Mouse (Mus musculus): ENCODE results near the gene Cela1. TPM values are rescaled to one million over a fixed set of nuclear protein-coding genes. Genes with fewer than 3 reads are reported as not detected.

The Cela1 gene
- total RNA-seq, 2 experiments from 2014 or later: 1.7 to 2.1 TPM

DNA sequence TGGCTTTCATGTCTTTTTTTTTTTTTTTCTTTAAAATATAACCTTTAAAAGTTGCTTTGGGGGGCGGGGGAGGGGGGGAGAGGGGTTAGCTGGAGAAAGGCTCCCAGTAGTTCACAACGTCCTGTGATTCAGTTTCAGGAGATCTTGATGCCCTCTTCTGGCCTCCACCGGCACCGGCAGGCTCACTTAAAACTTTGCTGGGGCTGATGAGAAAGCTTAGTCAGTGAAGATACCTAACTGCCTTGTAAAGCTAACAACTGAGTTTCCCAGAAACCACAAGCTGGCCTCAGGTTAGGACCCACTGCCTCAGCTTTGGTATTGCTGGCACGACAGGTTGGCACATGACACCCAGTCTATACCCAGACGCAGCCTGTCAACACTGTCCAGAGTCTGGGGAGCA, 50.1 kb downstream of the Cela1 start:
- DNase-seq (ENCODE audit: low spot score in 2 of 2): no peak

DNA sequence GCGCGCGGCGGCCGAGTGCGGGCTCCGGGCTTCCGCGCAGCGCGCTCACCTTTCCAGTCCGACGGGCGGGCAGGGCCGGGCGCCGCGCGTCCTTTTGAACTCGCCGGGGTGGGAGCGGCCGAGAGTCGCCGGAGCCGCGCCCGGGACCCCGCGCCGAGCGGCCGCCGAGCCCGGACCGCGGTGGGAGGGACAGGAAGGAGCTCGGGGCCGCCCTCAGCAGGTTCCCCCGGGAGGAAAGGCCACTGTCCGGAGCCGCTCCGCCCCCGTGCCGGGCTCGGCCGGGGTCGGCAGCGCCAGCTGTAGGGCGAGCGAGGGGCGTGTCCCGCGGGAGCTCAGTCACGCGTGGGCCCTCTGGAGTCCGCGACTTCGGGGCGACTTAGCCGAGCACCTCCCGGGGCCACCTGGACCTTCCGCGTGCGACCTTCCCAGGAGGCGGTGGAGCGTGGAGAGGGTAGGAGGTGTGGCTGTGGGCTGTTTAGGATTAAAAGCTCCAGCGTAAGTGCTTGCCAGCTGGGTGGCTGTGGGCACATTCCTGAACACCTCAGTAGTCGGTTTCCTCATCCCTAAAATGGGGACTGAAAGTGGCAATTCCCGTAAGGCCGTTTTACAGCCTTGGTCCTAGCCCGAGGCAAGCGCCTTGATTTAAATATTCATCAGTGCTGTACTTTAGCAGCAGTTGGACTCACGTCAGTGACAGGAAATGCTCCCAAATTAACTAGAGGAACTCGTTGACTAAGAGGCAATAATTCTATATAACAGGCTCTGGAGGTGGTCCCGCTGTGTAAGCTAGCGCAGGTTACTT, 50.8 kb downstream of the Cela1 start, which contains the start of gene Smagp:
Gene Smagp, minus strand, starts transcription at position 241 of the 802 bp plus-strand sequence.
- DNase-seq (ENCODE audit: low spot score in 2 of 2): no peak

DNA sequence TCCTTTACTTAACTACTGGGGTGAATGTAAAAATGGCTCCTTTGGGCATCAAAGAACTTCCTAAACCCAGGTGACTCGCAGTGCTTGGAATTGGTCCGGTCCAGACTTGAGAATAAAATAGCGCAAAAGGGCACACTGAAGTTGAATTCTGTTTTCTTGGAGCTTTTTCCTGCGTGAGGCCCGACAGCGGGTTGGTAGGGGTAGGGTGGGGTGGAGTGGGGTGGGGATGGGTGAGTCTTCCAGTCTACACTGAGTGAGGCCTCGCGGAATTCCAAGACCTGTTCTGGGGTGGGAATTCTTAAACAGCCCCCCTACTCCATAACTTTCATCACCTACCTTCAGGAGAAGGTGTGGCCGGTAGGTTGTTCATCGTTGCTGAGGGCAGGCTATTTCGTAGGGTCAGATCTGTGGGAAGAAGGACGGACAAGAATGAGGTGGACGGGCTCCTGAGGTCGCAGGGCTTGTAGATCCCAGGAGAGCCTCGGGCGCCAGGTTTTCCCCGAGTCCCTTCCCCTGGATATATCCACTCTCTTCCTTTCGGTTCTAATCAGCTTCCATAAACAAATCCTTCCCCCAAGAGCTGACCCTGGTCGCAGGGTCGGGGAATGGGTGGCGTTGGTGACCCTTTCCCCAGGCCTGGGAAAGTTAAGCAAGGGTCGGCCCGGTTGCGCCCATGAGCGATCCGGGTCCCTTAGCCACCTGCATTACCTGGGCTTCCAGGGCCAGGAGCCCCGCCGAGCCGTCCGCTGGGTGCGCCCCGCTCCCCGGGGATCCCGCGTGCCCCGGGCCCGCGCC, 51.7 kb downstream of the Cela1 start:
- no peak for DNase-seq (ENCODE audit: low spot score in 2 of 2)

DNA sequence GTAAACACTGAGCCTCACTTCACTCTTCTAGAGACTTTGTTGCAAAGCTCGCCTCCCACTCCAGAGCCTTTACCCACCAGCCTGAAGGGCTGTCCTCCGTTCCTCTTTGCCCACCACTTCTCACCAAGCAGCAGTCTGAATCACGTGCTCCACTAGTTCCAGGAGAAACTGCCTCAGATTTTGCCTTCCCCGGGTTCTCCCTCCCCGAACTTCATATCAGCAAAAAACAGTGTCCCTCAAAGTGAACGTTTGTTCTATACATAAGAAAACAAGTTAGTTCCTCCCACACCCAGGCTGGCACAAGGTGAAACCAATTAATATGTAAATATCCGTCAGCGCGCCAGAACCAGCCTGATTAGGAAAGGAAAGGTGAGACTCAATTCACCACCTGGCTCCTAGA, 52.5 kb downstream of the Cela1 start:
- DNase-seq (ENCODE audit: low spot score in 2 of 2): no peak

DNA sequence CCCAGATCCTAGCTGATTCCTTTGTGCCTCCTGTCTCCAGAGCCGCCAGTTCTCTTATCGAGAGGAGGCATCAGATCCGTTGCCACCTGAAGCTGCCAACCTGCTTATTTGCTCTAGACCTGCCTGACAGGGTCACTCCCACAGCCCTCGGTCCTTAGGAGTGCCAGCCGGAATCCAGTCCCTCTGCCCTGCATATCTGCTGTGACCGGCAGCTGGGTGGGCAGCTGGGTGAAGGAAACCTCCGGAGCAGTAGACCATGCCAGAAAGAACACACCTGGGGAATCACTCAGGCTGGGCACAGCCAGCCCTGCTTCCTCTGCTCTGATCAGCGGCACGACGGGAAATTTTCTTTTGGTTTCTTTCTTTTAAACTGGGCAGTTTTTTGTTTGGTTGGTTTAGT, 54.4 kb downstream of the Cela1 start:
- no peak for DNase-seq (ENCODE audit: low spot score in 2 of 2)

DNA sequence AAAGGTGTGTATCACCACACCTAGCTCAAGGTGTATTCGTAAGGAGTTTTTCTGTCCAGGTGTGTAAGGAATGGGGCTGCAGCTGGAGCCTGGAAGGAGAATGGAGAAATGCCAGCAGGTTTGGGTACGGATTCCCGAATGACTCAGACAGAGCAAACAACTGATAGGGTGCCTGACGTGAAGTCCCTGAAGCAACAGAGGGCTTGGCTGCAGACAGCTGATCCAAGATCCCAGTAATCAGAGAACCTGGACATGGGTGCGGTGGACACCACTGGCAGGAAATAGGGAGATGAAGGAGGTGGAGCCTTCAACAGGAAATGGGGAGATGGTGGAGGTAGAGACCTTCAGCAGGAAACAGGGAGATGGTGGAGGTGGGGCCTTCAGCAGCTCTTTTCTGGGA, 55.4 kb downstream of the Cela1 start:
- no peak for DNase-seq (ENCODE audit: low spot score in 2 of 2)

DNA sequence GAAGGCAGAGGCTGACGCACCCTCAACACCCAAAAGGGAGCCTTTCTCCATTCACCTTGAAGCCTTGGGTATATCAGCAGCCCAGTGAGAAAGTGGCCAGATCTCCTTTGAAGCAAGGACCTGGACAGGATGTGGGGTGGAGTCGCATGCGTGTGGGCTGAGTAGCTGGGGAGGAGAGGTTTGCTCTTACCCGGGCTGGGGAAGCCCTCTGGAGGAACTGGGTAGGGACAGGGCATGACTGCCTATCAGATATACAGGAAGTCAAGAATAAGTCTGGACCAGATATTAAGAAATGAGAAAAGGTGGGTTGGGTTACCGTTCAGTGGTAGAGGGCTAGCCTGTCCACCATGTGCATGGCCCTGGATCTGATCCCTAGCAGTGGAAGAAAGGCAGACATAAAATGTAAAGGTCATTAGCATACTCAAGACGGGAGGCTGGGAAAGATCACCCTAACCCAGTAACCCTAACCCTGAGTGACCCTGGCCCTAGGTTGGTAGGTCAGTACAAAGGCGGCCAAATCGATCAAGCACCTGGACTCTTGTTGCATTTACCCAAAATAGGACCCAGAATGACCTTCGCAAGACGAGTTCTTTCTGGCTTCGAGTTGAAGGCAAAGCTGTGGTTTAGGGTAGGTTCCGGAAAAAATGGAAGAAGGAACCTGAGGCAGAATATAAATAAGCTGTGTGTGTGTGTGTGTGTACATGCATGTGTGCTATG, 56.1 kb downstream of the Cela1 start:
- DNase-seq (ENCODE audit: low spot score in 2 of 2): no peak

DNA sequence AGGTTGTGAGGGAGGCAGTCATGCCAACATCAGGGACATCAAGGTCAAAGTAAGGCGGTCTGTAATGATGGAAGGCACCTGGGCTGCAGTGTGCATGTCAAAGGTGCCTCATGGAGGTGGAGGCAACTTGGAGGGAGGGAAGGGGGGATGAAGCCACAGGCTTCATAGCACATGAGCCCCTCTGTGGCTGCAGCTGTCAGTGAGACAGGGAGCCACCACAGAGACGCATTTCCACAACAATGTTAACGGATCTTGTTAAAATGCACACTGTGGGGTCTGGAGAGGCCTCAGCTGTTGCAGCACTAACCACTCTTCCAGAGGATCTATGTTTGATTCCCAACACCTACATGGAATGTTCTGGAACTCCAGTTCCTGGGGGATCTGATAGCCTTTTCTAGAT, 57.6 kb downstream of the Cela1 start:
- DNase-seq (ENCODE audit: low spot score in 2 of 2): no peak

DNA sequence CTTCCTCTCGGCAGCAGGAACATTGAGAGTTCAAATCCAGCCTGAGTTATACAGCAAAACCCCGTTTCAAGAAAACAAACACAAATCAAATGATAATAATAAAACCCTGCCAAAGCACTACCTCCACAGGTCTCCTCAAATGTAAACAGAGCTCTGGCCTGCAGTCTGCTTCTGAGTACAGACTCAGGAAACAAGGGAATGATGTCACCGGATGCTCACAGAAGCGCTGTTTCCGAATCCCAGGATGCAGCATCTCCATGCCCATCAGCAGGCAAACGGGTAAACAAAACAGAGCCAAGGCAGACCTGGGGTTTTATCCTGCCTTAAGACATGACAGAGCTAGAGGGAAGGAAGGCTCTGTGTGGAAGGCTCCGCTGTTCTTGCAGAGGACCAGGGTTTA, 58.9 kb downstream of the Cela1 start:
- no peak for DNase-seq (ENCODE audit: low spot score in 2 of 2)

DNA sequence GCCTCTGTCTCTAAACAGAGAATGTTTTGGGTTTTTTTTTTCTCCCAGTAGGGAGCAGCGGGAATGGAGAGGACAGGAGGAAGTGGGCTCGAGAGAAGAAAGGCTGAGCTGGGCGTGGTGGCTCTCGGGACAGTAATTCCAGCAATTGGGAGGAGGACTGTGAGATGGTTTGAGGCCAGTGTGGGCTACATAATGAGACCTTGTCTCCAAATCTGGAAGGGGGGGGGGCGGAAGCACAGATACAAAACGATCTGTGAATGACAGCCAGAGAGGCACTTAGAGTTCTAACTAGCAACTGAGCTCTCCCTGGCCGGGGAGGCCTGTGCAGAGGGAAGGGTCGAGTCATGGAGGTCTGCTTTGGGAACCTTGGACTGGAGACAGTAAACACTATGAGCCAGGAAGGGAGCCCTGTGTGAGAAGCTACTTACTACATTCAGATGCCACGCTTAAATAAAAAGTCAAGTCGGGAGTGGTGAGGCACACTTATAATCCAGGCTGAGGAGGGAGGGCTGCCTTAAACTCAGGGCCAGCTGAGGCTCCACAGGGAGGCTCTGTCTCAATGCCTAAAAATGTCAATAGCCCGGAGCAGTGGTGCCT, 59.8 kb downstream of the Cela1 start:
- no peak for DNase-seq (ENCODE audit: low spot score in 2 of 2)

DNA sequence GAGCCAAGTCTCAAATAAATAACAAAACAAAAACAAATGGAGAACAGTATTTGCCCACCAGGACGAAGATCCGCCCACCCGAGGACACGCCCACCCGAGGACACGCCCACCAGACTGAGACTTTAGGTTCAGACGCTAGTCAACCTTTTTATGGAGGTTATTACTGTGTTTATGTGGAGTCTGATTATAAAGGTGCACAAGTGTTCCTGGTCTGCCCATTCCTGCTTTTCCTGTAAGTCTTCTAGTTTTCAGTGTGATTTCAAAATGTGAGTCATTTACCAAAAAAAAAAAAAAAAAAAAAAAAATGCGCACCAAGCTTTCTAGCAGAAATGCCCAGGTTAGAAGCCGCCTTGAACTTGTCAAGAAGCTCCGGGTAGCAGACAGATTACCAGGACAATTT, 60.4 kb downstream of the Cela1 start:
- DNase-seq (ENCODE audit: low spot score in 2 of 2): no peak

DNA sequence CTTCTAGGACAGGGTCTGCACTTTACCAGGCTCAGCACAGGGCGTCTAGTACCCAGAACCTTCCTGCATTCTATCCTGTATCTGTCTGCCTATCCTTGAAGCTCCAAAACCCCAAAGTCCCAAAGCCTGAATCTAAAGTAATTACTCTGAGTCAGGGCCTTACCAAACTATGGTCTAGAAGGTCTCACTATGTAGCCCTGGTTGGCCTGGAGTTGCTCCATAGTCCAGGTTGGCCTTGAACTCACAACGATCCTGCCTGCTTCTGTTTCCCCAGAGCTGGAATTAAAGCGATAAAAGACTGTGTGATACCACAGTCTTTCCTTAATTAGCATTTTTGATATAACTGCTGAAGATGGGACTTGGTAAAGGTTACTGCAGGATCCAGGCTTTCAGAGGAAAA, 63.3 kb downstream of the Cela1 start:
- DNase-seq (ENCODE audit: low spot score in 2 of 2): no peak

Small RNA genes within 50 kb of the gene (microRNA-seq; reads per million reads assigned to microRNA genes)
- 0 reads per million in 2 experiments for gene Mir6961

Other genes starting within 250 kb of the Cela1 start
- 10 to 100 TPM; 58.4 to 61.4 TPM for gene Letmd1, start 218.9 kb downstream of the Cela1 start, total RNA-seq (2021)
- 10 to 100 TPM; 26.0 to 26.2 TPM for gene Csrnp2, start 192.4 kb downstream of the Cela1 start, total RNA-seq (2021)
- gene Tfcp2, start 135.9 kb downstream of the Cela1 start, total RNA-seq (2021): 10 to 100 TPM; 29.9 to 32.9 TPM
- 100 to 1,000 TPM in 1 of 2 experiments, 10 to 100 TPM in 1; 98.2 to 104 TPM for gene Pou6f1, start 87.9 kb downstream of the Cela1 start, total RNA-seq (2021)
- 100 to 1,000 TPM; 116 to 119 TPM for gene Dazap2, start 72.6 kb downstream of the Cela1 start, total RNA-seq (2021)
- 1 to 10 TPM; 1.4 to 1.9 TPM for gene Smagp, start 51.0 kb downstream of the Cela1 start, total RNA-seq (2021)
- gene Bin2, start 18.4 kb downstream of the Cela1 start, total RNA-seq (2021): 1 to 10 TPM; 5.4 to 5.7 TPM
- 10 to 100 TPM in 1 of 2 experiments, 1 to 10 TPM in 1; 8.9 to 11.4 TPM for gene Galnt6, start 41.5 kb upstream of the Cela1 start, total RNA-seq (2021)
- 10 to 100 TPM; 74.4 to 77.9 TPM for gene Slc4a8, start 73.8 kb upstream of the Cela1 start, total RNA-seq (2021)
- 100 to 1,000 TPM; 212 to 229 TPM for gene Scn8a, start 181.9 kb upstream of the Cela1 start, total RNA-seq (2021)

Measured in layer of hippocampus, adult 18-20 months (tissue).